Mouse (Mus musculus): ENCODE data around the gene Olfr544. TPM values are rescaled to one million over a fixed set of nuclear protein-coding genes. Genes with fewer than 3 reads are reported as not detected.

The Olfr544 gene
- polyA plus RNA-seq, 1 experiment from 2014 or later, result 0.09 TPM

GRCm38 (mm10) chr7:102476601-102477000 is 11.5 kb downstream of the Olfr544 start:
- no peaks in the 10 kb centered on the region for H3K27me3 ChIP-seq
- H3K4me2 ChIP-seq, result no peak overlapping the region
- WGBS, result 89% methylated on average over 5 of the region's 5 CpGs
- H3K4me1 ChIP-seq, result peaks cover 25% of the 10 kb centered on the region
- no peak for ATAC-seq (ENCODE audit: borderline replicate concordance, extremely low read depth, low FRiP score, low TSS enrichment)
- H3K27ac ChIP-seq, result no peak overlapping the region
- H3K36me3 ChIP-seq, result 0 out of 2 replicates have a peak, but pooled peaks cover 3% of the 10 kb centered on the region
- H3K9ac ChIP-seq, result no peak overlapping the region
- no peak overlapping the region for H3K4me3 ChIP-seq
- H3K9me3 ChIP-seq, result no peaks in the 10 kb centered on the region

- Histone ChIP-seq H3K27ac (no peak overlapping the region), H3K36me3 (peaks cover 24% of the 10 kb centered on the region), H3K9ac (no peak overlapping the region), H3K9me3 (no peaks in the 10 kb centered on the region), H3K4me3 (no peak overlapping the region), H3K4me1 (no peaks in the 10 kb centered on the region), H3K27me3 (no peaks in the 10 kb centered on the region), H3K4me2 (no peak overlapping the region)
- no peak for ATAC-seq (ENCODE audit: borderline replicate concordance, extremely low read depth, low FRiP score, low TSS enrichment)
- 45% methylated on average over 5 of the region's 5 CpGs for WGBS
These were observed 15.4 kb downstream of the Olfr544 start for GRCm38 (mm10) chr7:102472675-102473074.

GRCm38 (mm10) chr7:102467566-102467965 is 20.5 kb downstream of the Olfr544 start:
- WGBS, result 87% methylated on average over 8 of the region's 8 CpGs
- no peak overlapping the region for H3K9ac ChIP-seq
- ATAC-seq (ENCODE audit: borderline replicate concordance, extremely low read depth, low FRiP score, low TSS enrichment), result no peak
- no peaks in the 10 kb centered on the region for H3K9me3 ChIP-seq
- H3K27ac ChIP-seq, result no peak overlapping the region
- H3K36me3 ChIP-seq, result peaks cover 70% of the 10 kb centered on the region
- H3K4me3 ChIP-seq, result no peak overlapping the region
- no peaks in the 10 kb centered on the region for H3K27me3 ChIP-seq
- H3K4me2 ChIP-seq, result no peak overlapping the region
- H3K4me1 ChIP-seq, result no peaks in the 10 kb centered on the region

GRCm38 (mm10) chr7:102458618-102459380 is 29.3 kb downstream of the Olfr544 start:
- WGBS, result 87% methylated on average over 5 of the region's 5 CpGs
- peaks cover 92% of the 10 kb centered on the region for H3K36me3 ChIP-seq

GRCm38 (mm10) chr7:102446438-102446837 is 41.7 kb downstream of the Olfr544 start:
- Histone ChIP-seq H3K36me3 (peaks cover 55% of the 10 kb centered on the region), H3K9ac (no peak overlapping the region)
- WGBS, result 93% methylated on average over 9 of the region's 9 CpGs

More at GRCm38 (mm10) chr7:102458618-102459380, 29.3 kb downstream of the Olfr544 start:
- no peak overlapping the region for H3K4me2 ChIP-seq
- H3K27ac ChIP-seq, result no peak overlapping the region
- no peaks in the 10 kb centered on the region for H3K4me1 ChIP-seq
- no peak for ATAC-seq (ENCODE audit: borderline replicate concordance, extremely low read depth, low FRiP score, low TSS enrichment)
- no peak overlapping the region for H3K9ac ChIP-seq
- H3K27me3 ChIP-seq, result no peaks in the 10 kb centered on the region
- H3K9me3 ChIP-seq, result no peaks in the 10 kb centered on the region
- H3K4me3 ChIP-seq, result no peak overlapping the region

GRCm38 (mm10) chr7:102444301-102444700 is 43.8 kb downstream of the Olfr544 start:
- no peak overlapping the region for H3K4me3 ChIP-seq
- ATAC-seq (ENCODE audit: borderline replicate concordance, extremely low read depth, low FRiP score, low TSS enrichment), result no peak
- H3K4me1 ChIP-seq, result peaks cover 17% of the 10 kb centered on the region
- peaks cover 36% of the 10 kb centered on the region for H3K36me3 ChIP-seq
- H3K9me3 ChIP-seq, result no peaks in the 10 kb centered on the region
- 67% methylated on average over 2 of the region's 2 CpGs for WGBS
- no peak overlapping the region for H3K27ac ChIP-seq
- H3K4me2 ChIP-seq, result no peak overlapping the region
- no peak overlapping the region for H3K9ac ChIP-seq
- peaks cover 4% of the 10 kb centered on the region; the same call in 1 of the 2 replicates for H3K27me3 ChIP-seq

More at GRCm38 (mm10) chr7:102446438-102446837, 41.7 kb downstream of the Olfr544 start:
- Histone ChIP-seq H3K27ac (no peak overlapping the region), H3K9me3 (no peaks in the 10 kb centered on the region), H3K4me1 (peaks cover 17% of the 10 kb centered on the region), H3K4me2 (no peak overlapping the region), H3K27me3 (no peaks in the 10 kb centered on the region), H3K4me3 (no peak overlapping the region)
- ATAC-seq (ENCODE audit: borderline replicate concordance, extremely low read depth, low FRiP score, low TSS enrichment), result no peak

GRCm38 (mm10) chr7:102442432-102442831 is 45.7 kb downstream of the Olfr544 start:
- Histone ChIP-seq H3K9me3 (no peaks in the 10 kb centered on the region), H3K27me3 (peaks cover 4% of the 10 kb centered on the region; the same call in 1 of the 2 replicates), H3K4me1 (peaks cover 17% of the 10 kb centered on the region), H3K27ac (peak overlapping the region; percentile 93; the same call in 1 of the 2 replicates), H3K4me3 (peak overlapping the region; percentile 87), H3K4me2 (peak overlapping the region; percentile 65), H3K36me3 (peaks cover 26% of the 10 kb centered on the region), H3K9ac (peak overlapping the region; percentile 86)
- ATAC-seq (ENCODE audit: borderline replicate concordance, extremely low read depth, low FRiP score, low TSS enrichment), result no peak
- under 1% methylated on average over 4 of the region's 4 CpGs for WGBS

GRCm38 (mm10) chr7:102441657-102442391 is 46.3 kb downstream of the Olfr544 start, which contains the start of gene Rrm1:
Gene Rrm1 (plus strand): TSS chr7:102441695.
- H3K27me3 ChIP-seq, result peaks cover 4% of the 10 kb centered on the region; the same call in 1 of the 2 replicates
- H3K9me3 ChIP-seq, result no peaks in the 10 kb centered on the region
- WGBS, result under 1% methylated on average over 49 of the region's 56 CpGs
- H3K4me1 ChIP-seq, result peaks cover 17% of the 10 kb centered on the region
- peak within 1 kb of the TSS; percentile 87 for H3K4me3 ChIP-seq
- H3K9ac ChIP-seq, result peak within 1 kb of the TSS; percentile 86
- peak; percentile 97 for ATAC-seq (ENCODE audit: borderline replicate concordance, extremely low read depth, low FRiP score, low TSS enrichment)
- H3K27ac ChIP-seq, result peak within 1 kb of the TSS; percentile 93
- H3K36me3 ChIP-seq, result peaks cover 21% of the 10 kb centered on the region
- peak within 1 kb of the TSS; percentile 65 for H3K4me2 ChIP-seq

- H3K4me2 ChIP-seq, result peak overlapping the region; percentile 65
- no peak overlapping the region for H3K9ac ChIP-seq
- WGBS, result 53% methylated on average over 15 of the region's 15 CpGs
- peaks cover 4% of the 10 kb centered on the region; the same call in 1 of the 2 replicates for H3K27me3 ChIP-seq
- H3K9me3 ChIP-seq, result no peaks in the 10 kb centered on the region
- H3K36me3 ChIP-seq, result peaks cover 13% of the 10 kb centered on the region
- H3K4me1 ChIP-seq, result peaks cover 17% of the 10 kb centered on the region
- no peak for ATAC-seq (ENCODE audit: borderline replicate concordance, extremely low read depth, low FRiP score, low TSS enrichment)
- H3K4me3 ChIP-seq, result peak overlapping the region; percentile 87
- no peak overlapping the region for H3K27ac ChIP-seq
These were observed 47.1 kb downstream of the Olfr544 start for GRCm38 (mm10) chr7:102440822-102441656.

GRCm38 (mm10) chr7:102434344-102434743 is 53.8 kb downstream of the Olfr544 start:
- Histone ChIP-seq H3K9ac (no peak overlapping the region), H3K9me3 (no peaks in the 10 kb centered on the region), H3K36me3 (no peaks in the 10 kb centered on the region), H3K27ac (no peak overlapping the region), H3K27me3 (no peaks in the 10 kb centered on the region), H3K4me1 (no peaks in the 10 kb centered on the region), H3K4me2 (no peak overlapping the region), H3K4me3 (no peak overlapping the region)
- 74% methylated on average over 2 of the region's 2 CpGs for WGBS
- ATAC-seq (ENCODE audit: borderline replicate concordance, extremely low read depth, low FRiP score, low TSS enrichment), result no peak
